Mouse (Mus musculus) erythroblast, adult 5-6 weeks (primary cell): ENCODE measurements around the gene Sf3a1. TPM values are rescaled to one million over a fixed set of nuclear protein-coding genes. Genes with fewer than 3 reads are reported as not detected.
"Not testable (repeated sequence)": the region's sequence is repeated elsewhere in the genome, so short reads cannot be mapped to it uniquely, and the experiment has no call there.

Experiments used
- ATAC-seq: replicated peaks from 2 replicates; pipeline ENCODE4 v1.8.0; 2016; ENCODE audit warnings: moderate number of reproducible peaks, mild to moderate bottlenecking, moderate TSS enrichment, inconsistent platforms; ENCODE audit not compliant: poor library complexity, low FRiP score, severe bottlenecking
- total RNA-seq, 2 experiments: library from RNA; stranded (forward) in 1 of 2; stranded (reverse) in 1 of 2; fragments of 150-400 nt in 1 of 2; fragments of 200-764, 138-1000 nt in 1 of 2; gene quantifications; 2 replicates each; pipeline versions ENCODE4 v1.2.3 to v1.2.4; 2015 to 2017; ENCODE audit warnings: low replicate concordance in 2 of 2

The Sf3a1 gene
- 12.7 and 19.6 TPM in 2 replicates for total RNA-seq (2015; ENCODE audit: low replicate concordance)
- total RNA-seq (2017; ENCODE audit: low replicate concordance) = 10.8 and 18.4 TPM in 2 replicates

GRCm38 (mm10) chr11:4159808-4160708, at the start of gene Sf3a1, which contains the start of gene Ccdc157:
TSS of gene Sf3a1 (plus strand) at chr11:4160350.
TSS of gene Ccdc157 (minus strand) at chr11:4160293.
- peak; percentile 98 for ATAC-seq

- ATAC-seq = no peak
Observed at GRCm38 (mm10) chr11:4112033-4112432, 48.1 kb upstream of the Sf3a1 start.

GRCm38 (mm10) chr11:4112861-4113260, 47.3 kb upstream of the Sf3a1 start:
- no peak for ATAC-seq

GRCm38 (mm10) chr11:4113496-4113895, 46.7 kb upstream of the Sf3a1 start:
- ATAC-seq = no peak

GRCm38 (mm10) chr11:4113970-4114369, 46.2 kb upstream of the Sf3a1 start:
- no peak for ATAC-seq

- ATAC-seq = not testable (repeated sequence)
Observed at GRCm38 (mm10) chr11:4114541-4114940, 45.6 kb upstream of the Sf3a1 start.

GRCm38 (mm10) chr11:4115407-4115806, 44.7 kb upstream of the Sf3a1 start:
- no peak for ATAC-seq

- ATAC-seq = peak; percentile 54
Observed at GRCm38 (mm10) chr11:4116458-4117141, 43.5 kb upstream of the Sf3a1 start.

- peak; percentile 38 for ATAC-seq
Observed at GRCm38 (mm10) chr11:4117372-4118071, 42.6 kb upstream of the Sf3a1 start.

GRCm38 (mm10) chr11:4118081-4118921, 41.8 kb upstream of the Sf3a1 start:
- peak; percentile 72 for ATAC-seq

GRCm38 (mm10) chr11:4119635-4120034, 40.5 kb upstream of the Sf3a1 start:
- ATAC-seq = no peak

GRCm38 (mm10) chr11:4121691-4122090, 38.5 kb upstream of the Sf3a1 start:
- no peak for ATAC-seq

- ATAC-seq = no peak
Observed at GRCm38 (mm10) chr11:4122226-4122625, 37.9 kb upstream of the Sf3a1 start.

GRCm38 (mm10) chr11:4122742-4123579, 37.2 kb upstream of the Sf3a1 start, which contains the start of gene Sec14l2:
TSS of gene Sec14l2 (minus strand) at chr11:4123415.
- ATAC-seq = no peak

- ATAC-seq = peak; percentile 76
Observed at GRCm38 (mm10) chr11:4123922-4124321, 36.2 kb upstream of the Sf3a1 start.

GRCm38 (mm10) chr11:4127059-4127458, 33.1 kb upstream of the Sf3a1 start:
- no peak for ATAC-seq

- peak; percentile 30; the same call in 1 of the 2 replicates for ATAC-seq
Observed at GRCm38 (mm10) chr11:4128461-4128860, 31.7 kb upstream of the Sf3a1 start.

GRCm38 (mm10) chr11:4133450-4133849, 26.7 kb upstream of the Sf3a1 start:
- no peak for ATAC-seq
